Mouse (Mus musculus) WW6 (cell line): ENCODE results near the gene Prkag2.

ENCODE experiments used
- DNase-seq: peaks from one replicate; pipeline ENCODE4 v3.0.0-alpha.2; 2013; ENCODE audit warnings: low read depth, low spot score

The Prkag2 gene

GRCm38 (mm10) chr5:24969241-24969880 lies 131.1 kb downstream of the Prkag2 start:
- DNase-seq = no peak

- DNase-seq = no peak
These were observed 131.7 kb downstream of the Prkag2 start for GRCm38 (mm10) chr5:24968792-24969191.

GRCm38 (mm10) chr5:24967898-24968535 lies 132.4 kb downstream of the Prkag2 start:
- DNase-seq = no peak

- DNase-seq = no peak
These were observed 136.7 kb downstream of the Prkag2 start for GRCm38 (mm10) chr5:24963776-24964175.

- DNase-seq = no peak
These were observed 139.7 kb downstream of the Prkag2 start for GRCm38 (mm10) chr5:24960791-24961190.

- no peak for DNase-seq
These were observed 140.7 kb downstream of the Prkag2 start for GRCm38 (mm10) chr5:24959758-24960157.

GRCm38 (mm10) chr5:24958596-24958995 lies 141.8 kb downstream of the Prkag2 start:
- DNase-seq = no peak

GRCm38 (mm10) chr5:24956891-24957290 lies 143.6 kb downstream of the Prkag2 start:
- no peak for DNase-seq

- DNase-seq = no peak
These were observed 147.3 kb downstream of the Prkag2 start for GRCm38 (mm10) chr5:24952842-24953741.

GRCm38 (mm10) chr5:24952212-24952611 lies 148.2 kb downstream of the Prkag2 start:
- DNase-seq = no peak

- no peak for DNase-seq
These were observed 149.4 kb downstream of the Prkag2 start for GRCm38 (mm10) chr5:24950891-24951574.

- no peak for DNase-seq
These were observed 150.4 kb downstream of the Prkag2 start for GRCm38 (mm10) chr5:24950039-24950438.

GRCm38 (mm10) chr5:24938046-24938822 lies 162.2 kb downstream of the Prkag2 start:
- DNase-seq = no peak

GRCm38 (mm10) chr5:24936451-24936850 lies 164.0 kb downstream of the Prkag2 start:
- no peak for DNase-seq

- no peak for DNase-seq
These were observed 165.0 kb downstream of the Prkag2 start for GRCm38 (mm10) chr5:24935446-24935845.

GRCm38 (mm10) chr5:24933760-24934159 lies 166.7 kb downstream of the Prkag2 start:
- no peak for DNase-seq

GRCm38 (mm10) chr5:24931578-24932185 lies 168.8 kb downstream of the Prkag2 start:
- no peak for DNase-seq

GRCm38 (mm10) chr5:24930831-24931577 lies 169.4 kb downstream of the Prkag2 start:
- no peak for DNase-seq

- DNase-seq = no peak
These were observed 171.6 kb downstream of the Prkag2 start for GRCm38 (mm10) chr5:24928816-24929215.

GRCm38 (mm10) chr5:24927706-24928105 lies 172.7 kb downstream of the Prkag2 start:
- DNase-seq = no peak
